Mouse (Mus musculus): ENCODE measurements around the gene Lig3.
A peak's percentile ranks its signal among the peaks of the same experiment; 100 is the strongest.

Gene Lig3

GRCm38 (mm10) chr11:82780983-82781903, at the start of gene Lig3:
TSS of gene Lig3 (plus strand) at chr11:82781108.
- peak; percentile 94 to 96 for DNase-seq

DNA sequence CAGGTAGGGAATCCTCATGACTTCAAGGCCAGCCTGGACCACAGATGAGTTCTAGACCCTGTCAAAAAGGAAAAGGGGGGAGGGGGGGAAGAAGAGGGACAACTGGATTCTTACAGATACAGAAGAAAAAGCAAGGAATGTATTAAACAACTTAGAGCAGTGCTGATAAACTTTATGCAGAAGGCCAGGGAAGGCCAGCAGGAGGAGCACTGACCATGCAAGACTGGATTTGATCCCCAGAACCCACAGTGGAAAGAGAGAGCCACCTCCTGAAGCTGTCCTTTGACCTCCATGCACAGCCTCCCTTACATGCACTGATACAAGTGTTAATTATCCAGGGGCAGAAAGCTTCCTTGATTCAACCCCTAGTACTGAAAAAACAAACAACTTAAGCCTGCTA, 46.7 kb upstream of the Lig3 start:
- peak in 1 of 2 experiments; percentile 15 for DNase-seq

GRCm38 (mm10) chr11:82739006-82739405, 41.9 kb upstream of the Lig3 start:
- no peak for DNase-seq

DNA sequence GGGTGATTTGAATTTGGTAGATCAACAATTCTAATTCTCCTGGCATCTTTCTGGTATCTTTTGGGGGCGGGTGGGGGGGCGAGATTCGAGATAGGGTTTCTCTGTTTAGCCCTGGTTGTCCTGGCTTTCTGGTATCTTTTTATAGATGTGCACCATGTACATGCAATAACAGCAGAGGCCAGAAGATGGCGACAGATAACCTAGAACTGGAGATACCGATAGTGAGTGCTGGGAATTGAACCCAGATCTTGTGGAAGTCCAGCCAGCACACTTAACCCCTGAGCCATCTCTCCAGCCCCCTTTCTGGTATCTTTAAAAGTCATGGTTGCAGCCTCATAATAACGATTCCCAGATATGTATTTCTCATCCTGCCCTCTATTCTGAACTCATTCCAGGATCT, 34.8 kb upstream of the Lig3 start:
- peak; percentile 4 to 56 for DNase-seq

- DNase-seq, result peak; percentile 2 to 17
These were observed 34.0 kb upstream of the Lig3 start for GRCm38 (mm10) chr11:82746857-82747366.

DNA sequence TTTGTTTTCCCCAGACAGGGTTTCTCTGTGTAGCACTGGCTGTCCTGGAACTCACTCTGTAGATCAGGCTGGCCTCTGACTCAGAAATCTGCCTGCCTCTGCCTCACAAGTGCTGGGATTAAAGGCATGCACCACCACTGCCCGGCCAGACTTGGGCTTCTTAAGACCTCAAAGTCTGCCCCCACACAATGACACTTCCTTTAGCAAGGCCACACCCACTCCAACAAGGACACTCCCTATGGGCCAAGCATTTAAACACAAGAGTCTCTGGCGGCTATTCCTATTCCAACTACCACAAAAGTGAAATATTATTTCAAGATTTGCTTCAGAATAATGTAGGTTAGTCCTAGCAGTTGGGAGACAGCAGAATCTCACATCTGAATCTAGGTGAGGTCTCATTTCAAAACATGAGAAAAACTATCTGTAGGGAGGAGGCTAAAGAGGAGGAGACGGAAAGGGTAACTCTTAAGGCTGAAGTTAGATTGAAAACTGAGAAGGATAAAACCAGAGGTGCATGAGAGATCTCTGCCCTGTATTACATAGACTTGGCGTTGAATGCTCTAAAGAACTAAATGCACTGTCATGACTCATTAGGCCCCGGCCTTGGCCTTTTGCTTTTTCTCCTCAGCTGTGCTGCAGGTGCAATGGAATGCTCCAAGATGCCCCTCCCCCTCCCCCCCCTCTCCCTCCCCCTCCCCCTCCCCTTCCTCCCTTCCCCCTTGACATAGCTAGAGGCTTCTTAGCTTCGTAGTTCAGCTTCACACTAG, 28.4 kb upstream of the Lig3 start:
- DNase-seq, result no peak

DNA sequence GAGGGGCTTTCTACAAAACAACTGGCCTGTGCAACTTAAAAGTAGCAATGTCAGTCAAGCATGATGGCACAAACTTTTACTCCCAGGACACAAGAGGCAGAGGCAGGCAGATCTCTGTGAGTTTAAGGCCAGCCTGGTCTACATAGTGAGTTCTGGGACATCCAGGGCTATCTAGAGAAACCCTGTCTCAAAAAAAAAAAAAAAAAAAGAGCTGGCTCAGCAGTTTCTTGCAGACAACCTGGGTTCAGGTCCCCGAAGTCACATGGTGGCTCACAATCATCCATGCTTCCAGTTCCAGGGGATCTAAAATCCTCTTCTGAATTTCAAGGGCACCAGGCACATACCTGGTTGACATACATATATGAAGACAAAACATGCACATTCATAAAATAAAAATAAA, 25.0 kb upstream of the Lig3 start:
- DNase-seq, result no peak

- no peak for DNase-seq
These were observed 18.6 kb upstream of the Lig3 start for GRCm38 (mm10) chr11:82762286-82762829.

- no peak for DNase-seq
These were observed 17.6 kb upstream of the Lig3 start for GRCm38 (mm10) chr11:82763261-82763660.

- DNase-seq, result peak; percentile 93 to 95
These were observed 17.0 kb upstream of the Lig3 start, which contains the start of the genes Cct6b and Zfp830 for GRCm38 (mm10) chr11:82763742-82764437. TSS of gene Cct6b (minus strand) at chr11:82764321. TSS of gene Zfp830 (plus strand) at chr11:82764345.

- no peak for DNase-seq
These were observed 16.4 kb upstream of the Lig3 start for GRCm38 (mm10) chr11:82764438-82764924.

DNA sequence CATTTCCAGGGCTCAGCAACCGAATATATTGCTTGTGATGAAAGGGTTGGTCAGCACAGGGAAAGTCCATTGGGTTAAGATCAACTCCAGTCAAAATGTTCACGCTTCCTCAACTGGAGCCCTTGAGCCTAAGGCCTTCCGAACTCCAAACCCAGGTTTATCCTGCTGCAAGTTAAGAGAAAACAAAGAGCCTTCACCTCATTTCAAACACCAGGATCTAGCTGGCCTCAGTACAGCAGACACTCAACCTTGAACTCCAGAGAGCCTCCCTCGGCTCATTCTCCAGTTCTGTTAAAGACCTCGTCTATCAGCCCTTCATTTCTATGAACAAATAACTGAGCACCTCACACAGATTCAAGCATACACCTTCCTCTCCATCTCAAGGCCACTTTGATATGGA, 774 bp upstream of the Lig3 start:
- DNase-seq, result no peak

DNA sequence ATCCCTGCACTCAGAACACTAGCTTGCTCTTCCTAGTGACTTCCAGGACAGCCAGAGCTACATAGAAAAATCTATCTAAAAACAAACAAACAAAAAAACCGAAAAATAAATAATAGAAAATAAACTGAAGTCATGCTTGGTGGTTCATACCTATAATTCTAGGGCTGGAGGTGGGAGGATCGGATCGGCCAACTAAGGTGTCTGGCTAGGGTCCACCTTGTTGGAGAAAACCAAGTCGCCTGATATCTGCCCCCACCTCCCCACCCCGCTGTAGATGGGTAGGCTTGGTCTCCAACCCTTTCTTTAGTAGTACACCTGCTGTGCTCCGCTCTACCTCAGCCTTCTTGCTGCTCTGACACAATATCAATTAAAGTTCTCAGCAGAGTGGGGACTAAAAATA, 1.3 kb downstream of the Lig3 start:
- DNase-seq, result no peak

DNA sequence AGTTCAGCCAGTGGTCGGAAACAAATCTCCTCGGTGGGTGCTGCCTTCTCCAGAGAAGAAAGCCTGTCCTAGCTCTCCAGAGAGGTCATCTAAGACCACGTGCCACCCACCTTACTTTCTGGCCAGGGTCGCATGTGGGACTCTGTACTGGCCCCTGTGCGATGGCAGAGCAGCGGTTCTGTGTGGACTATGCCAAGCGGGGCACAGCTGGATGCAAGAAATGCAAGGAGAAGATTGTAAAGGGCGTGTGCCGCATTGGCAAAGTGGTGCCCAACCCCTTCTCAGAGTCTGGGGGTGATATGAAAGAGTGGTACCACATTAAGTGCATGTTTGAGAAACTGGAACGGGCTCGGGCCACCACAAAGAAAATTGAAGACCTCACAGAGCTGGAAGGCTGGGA, 2.5 kb downstream of the Lig3 start:
- no peak for DNase-seq

GRCm38 (mm10) chr11:82806656-82807055, 25.7 kb downstream of the Lig3 start:
- no peak for DNase-seq

DNA sequence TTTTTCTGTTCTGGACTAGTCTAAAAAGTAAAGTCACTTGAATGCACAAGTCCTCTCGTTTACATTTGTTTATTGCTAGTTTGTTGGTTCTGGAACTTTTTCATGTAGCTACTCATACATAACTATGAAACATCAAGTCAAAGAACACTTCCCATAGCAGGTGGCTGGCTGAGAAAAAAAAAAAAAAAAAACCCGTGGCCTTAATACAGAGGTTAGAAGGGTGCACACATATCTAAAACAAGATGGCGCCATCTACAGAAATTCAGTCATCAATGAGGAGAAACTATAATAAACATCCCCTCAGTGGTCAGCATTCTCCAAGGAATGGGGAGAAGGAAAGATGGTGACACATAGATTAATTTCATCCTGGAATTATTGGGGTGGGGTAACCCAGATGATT, 26.5 kb downstream of the Lig3 start:
- no peak for DNase-seq

DNA sequence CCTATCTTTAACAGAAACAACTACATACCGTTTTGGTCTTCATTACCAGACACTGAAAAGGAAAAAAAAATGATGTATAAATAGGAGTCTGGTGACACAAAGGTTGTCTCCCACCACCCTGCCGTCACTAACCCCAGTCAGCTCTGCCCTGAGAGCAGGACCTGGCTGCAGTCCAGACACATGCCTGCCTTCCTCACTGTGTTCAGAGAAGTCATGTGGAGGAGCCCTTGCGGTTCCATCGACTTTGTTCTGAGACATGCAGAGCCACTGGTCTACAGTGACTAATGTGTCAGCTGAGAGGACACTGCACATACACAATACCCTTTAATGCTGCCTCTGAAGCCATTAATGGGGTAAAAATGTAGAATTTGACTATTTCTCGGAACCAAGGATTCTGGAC, 27.6 kb downstream of the Lig3 start:
- no peak for DNase-seq

- peak; percentile 67 to 87 for DNase-seq
These were observed 38.4 kb downstream of the Lig3 start for GRCm38 (mm10) chr11:82819350-82819749.

- DNase-seq, result no peak
These were observed 40.0 kb downstream of the Lig3 start for GRCm38 (mm10) chr11:82820788-82821456.

GRCm38 (mm10) chr11:82826818-82827217, 45.9 kb downstream of the Lig3 start:
- DNase-seq, result no peak

GRCm38 (mm10) chr11:82831008-82831893, 50.3 kb downstream of the Lig3 start:
- DNase-seq, result no peak

Measured in kidney, adult 8-10 months (tissue).